Mouse (Mus musculus) midbrain, embryonic 14.5 days (tissue): ENCODE results near the gene Vmn1r3. TPM values are rescaled to one million over a fixed set of nuclear protein-coding genes. Genes with fewer than 3 reads are reported as not detected.
"Not testable (repeated sequence)": the region's sequence is repeated elsewhere in the genome, so short reads cannot be mapped to it uniquely, and the experiment has no call there.

ENCODE experiments used
- ATAC-seq: fragments of 200-750 bp; cut with Nextera tagmentation; 2 replicates; pipeline ENCODE4 v1.8.0; 2017; ENCODE audit warnings: moderate number of reproducible peaks, moderate library complexity; ENCODE audit not compliant: low FRiP score, low TSS enrichment
- DNase-seq: peaks from one replicate; pipeline ENCODE4 v3.0.0-alpha.2; 2015
- H3K27ac ChIP-seq: fragments of 300-500 bp; sonication (generic); replicated peaks from 2 replicates; pipeline ENCODE4 v1.5.1; 2014; ENCODE audit warnings: mild to moderate bottlenecking, low read depth, low read length, moderate library complexity
- H3K27me3 ChIP-seq: fragments of 300-500 bp; sonication (generic); 2 replicates; pipeline ENCODE4 v1.6.1; 2014; ENCODE audit warnings: low read length, control low read depth, mixed read lengths; ENCODE audit not compliant: control insufficient read depth, insufficient read depth
- H3K36me3 ChIP-seq: fragments of 300-500 bp; sonication (generic); 2 replicates; pipeline ENCODE4 v1.6.1; 2014; ENCODE audit warnings: low read length, control low read depth; ENCODE audit not compliant: control insufficient read depth, insufficient read depth
- H3K4me1 ChIP-seq: fragments of 300-500 bp; sonication (generic); 2 replicates; pipeline ENCODE4 v1.6.1; 2014; ENCODE audit warnings: mild to moderate bottlenecking, antibody characterized with exemption, low read length, control low read depth; ENCODE audit not compliant: control insufficient read depth, insufficient read depth
- H3K4me2 ChIP-seq: fragments of 300-500 bp; sonication (generic); 2 replicates; pipeline ENCODE4 v1.6.1; 2014; ENCODE audit warnings: mild to moderate bottlenecking, low read length, moderate library complexity
- H3K4me3 ChIP-seq: fragments of 300-500 bp; sonication (generic); replicated peaks from 2 replicates; pipeline ENCODE4 v1.5.1; 2014; ENCODE audit warnings: low read depth, low read length
- H3K9ac ChIP-seq: fragments of 300-500 bp; sonication (generic); replicated peaks from 2 replicates; pipeline ENCODE4 v1.6.1; 2014; ENCODE audit warnings: mild to moderate bottlenecking, low read length, moderate library complexity
- H3K9me3 ChIP-seq: fragments of 300-500 bp; sonication (generic); 2 replicates; pipeline ENCODE4 v1.6.1; 2016; ENCODE audit warnings: low read length, control low read depth, mixed read lengths; ENCODE audit not compliant: control insufficient read depth
- WGBS: fragments of 180-500 bp; shearing (Covaris S2); extraction: QIAGEN DNeasy Blood & Tissue Kit; methylation state at CpG from one replicate; pipeline ENCODE4 v1.1.7; 2014; 5-methylcytosine and 5-hydroxymethylcytosine counted together
- polyA plus RNA-seq: library from polyadenylated mRNA; unstranded; fragments of >200 nt; fragmentation: Nextera tagmentation; extraction: Ambion mirVana; gene quantifications from 2 replicates; pipeline ENCODE4 v1.2.1, GENCODE M21; 2014

Vmn1r3 gene
- polyA plus RNA-seq, result not detected in 2 replicates

GRCm38 (mm10) chr4:3185258-3185657, at the start of gene Vmn1r3:
Gene Vmn1r3 (minus strand): TSS chr4:3185358.
- not testable (repeated sequence) for H3K4me3 ChIP-seq, H3K27ac ChIP-seq, H3K9ac ChIP-seq, H3K27me3 ChIP-seq, ATAC-seq, DNase-seq, H3K4me2 ChIP-seq, H3K36me3 ChIP-seq, H3K4me1 ChIP-seq
- WGBS, result 81% methylated on average over 1 of the region's 1 CpGs
- H3K9me3 ChIP-seq, result peaks cover 15% of the 10 kb centered on the region

GRCm38 (mm10) chr4:3232053-3232452, 46.9 kb upstream of the Vmn1r3 start:
- H3K4me1 ChIP-seq, result no peaks in the 10 kb centered on the region
- H3K9ac ChIP-seq, result no peak overlapping the region
- no peaks in the 10 kb centered on the region for H3K27me3 ChIP-seq
- WGBS, result 71% methylated on average over 6 of the region's 6 CpGs
- DNase-seq, result no peak
- no peak overlapping the region for H3K4me3 ChIP-seq
- H3K4me2 ChIP-seq, result no peak overlapping the region
- no peak for ATAC-seq
- H3K36me3 ChIP-seq, result no peaks in the 10 kb centered on the region
- no peak overlapping the region for H3K27ac ChIP-seq
- peaks cover 36% of the 10 kb centered on the region for H3K9me3 ChIP-seq

- Histone ChIP-seq H3K4me2 (peak overlapping the region; percentile 51), H3K9me3 (peaks cover 41% of the 10 kb centered on the region), H3K27ac (no peak overlapping the region), H3K27me3 (no peaks in the 10 kb centered on the region), H3K4me3 (peak overlapping the region; percentile 22), H3K4me1 (no peaks in the 10 kb centered on the region), H3K9ac (no peak overlapping the region), H3K36me3 (no peaks in the 10 kb centered on the region)
- ATAC-seq, result no peak
- 7% methylated on average over 32 of the region's 48 CpGs for WGBS
- no peak for DNase-seq
Measured at GRCm38 (mm10) chr4:3230908-3231684, 45.9 kb upstream of the Vmn1r3 start.

GRCm38 (mm10) chr4:3229532-3229931, 44.4 kb upstream of the Vmn1r3 start:
- Histone ChIP-seq H3K27ac (no peak overlapping the region), H3K4me2 (no peak overlapping the region), H3K36me3 (no peaks in the 10 kb centered on the region), H3K27me3 (no peaks in the 10 kb centered on the region), H3K4me3 (no peak overlapping the region), H3K4me1 (no peaks in the 10 kb centered on the region), H3K9ac (no peak overlapping the region), H3K9me3 (peaks cover 55% of the 10 kb centered on the region)
- ATAC-seq (peak; percentile 45), DNase-seq (peak; percentile 20)
- 67% methylated on average over 4 of the region's 4 CpGs for WGBS

GRCm38 (mm10) chr4:3228476-3228875, 43.3 kb upstream of the Vmn1r3 start:
- no peaks in the 10 kb centered on the region for H3K36me3 ChIP-seq
- 70% methylated on average over 4 of the region's 4 CpGs for WGBS
- no peak for DNase-seq
- no peak overlapping the region for H3K27ac ChIP-seq
- peak; percentile 9; the same call in 1 of the 2 replicates for ATAC-seq
- H3K27me3 ChIP-seq, result no peaks in the 10 kb centered on the region
- no peak overlapping the region for H3K9ac ChIP-seq
- peaks cover 55% of the 10 kb centered on the region for H3K9me3 ChIP-seq
- no peaks in the 10 kb centered on the region for H3K4me1 ChIP-seq
- H3K4me3 ChIP-seq, result no peak overlapping the region
- H3K4me2 ChIP-seq, result no peak overlapping the region

GRCm38 (mm10) chr4:3227751-3228150, 42.6 kb upstream of the Vmn1r3 start:
- Histone ChIP-seq H3K4me1 (no peaks in the 10 kb centered on the region), H3K9ac (no peak overlapping the region), H3K27me3 (no peaks in the 10 kb centered on the region), H3K9me3 (peaks cover 55% of the 10 kb centered on the region), H3K36me3 (no peaks in the 10 kb centered on the region), H3K4me3 (no peak overlapping the region), H3K27ac (no peak overlapping the region), H3K4me2 (no peak overlapping the region)
- 65% methylated on average over 5 of the region's 5 CpGs for whole genome bisulfite sequencing
- DNase-seq (no peak), ATAC-seq (no peak)

- Histone ChIP-seq H3K9ac (no peak overlapping the region), H3K27me3 (no peaks in the 10 kb centered on the region), H3K4me1 (no peaks in the 10 kb centered on the region), H3K4me3 (no peak overlapping the region), H3K27ac (no peak overlapping the region), H3K4me2 (no peak overlapping the region), H3K36me3 (no peaks in the 10 kb centered on the region), H3K9me3 (peaks cover 48% of the 10 kb centered on the region)
- no peak for DNase-seq
- 65% methylated on average over 3 of the region's 3 CpGs for WGBS
- no peak for ATAC-seq
Measured at GRCm38 (mm10) chr4:3226488-3226887, 41.3 kb upstream of the Vmn1r3 start.

- not testable (repeated sequence) for H3K27ac ChIP-seq, DNase-seq, H3K9ac ChIP-seq, ATAC-seq, H3K36me3 ChIP-seq, H3K4me3 ChIP-seq, H3K4me1 ChIP-seq, H3K27me3 ChIP-seq, H3K4me2 ChIP-seq
- peaks cover 48% of the 10 kb centered on the region for H3K9me3 ChIP-seq
- 59% methylated on average over 3 of the region's 3 CpGs for WGBS
Measured at GRCm38 (mm10) chr4:3225416-3225815, 40.3 kb upstream of the Vmn1r3 start.

- not testable (repeated sequence) for H3K36me3 ChIP-seq, DNase-seq, H3K9ac ChIP-seq, H3K27me3 ChIP-seq, H3K4me2 ChIP-seq, H3K27ac ChIP-seq, H3K4me3 ChIP-seq, H3K4me1 ChIP-seq
- peaks cover 47% of the 10 kb centered on the region for H3K9me3 ChIP-seq
- WGBS, result 52% methylated on average over 3 of the region's 3 CpGs
- ATAC-seq, result peak; percentile 6; the same call in 1 of the 2 replicates
Measured at GRCm38 (mm10) chr4:3224848-3225247, 39.7 kb upstream of the Vmn1r3 start.
